Mouse (Mus musculus): ENCODE results near the gene Taok1.
"Not testable (repeated sequence)": the region's sequence is repeated elsewhere in the genome, so short reads cannot be mapped to it uniquely, and the experiment has no call there.

DNA sequence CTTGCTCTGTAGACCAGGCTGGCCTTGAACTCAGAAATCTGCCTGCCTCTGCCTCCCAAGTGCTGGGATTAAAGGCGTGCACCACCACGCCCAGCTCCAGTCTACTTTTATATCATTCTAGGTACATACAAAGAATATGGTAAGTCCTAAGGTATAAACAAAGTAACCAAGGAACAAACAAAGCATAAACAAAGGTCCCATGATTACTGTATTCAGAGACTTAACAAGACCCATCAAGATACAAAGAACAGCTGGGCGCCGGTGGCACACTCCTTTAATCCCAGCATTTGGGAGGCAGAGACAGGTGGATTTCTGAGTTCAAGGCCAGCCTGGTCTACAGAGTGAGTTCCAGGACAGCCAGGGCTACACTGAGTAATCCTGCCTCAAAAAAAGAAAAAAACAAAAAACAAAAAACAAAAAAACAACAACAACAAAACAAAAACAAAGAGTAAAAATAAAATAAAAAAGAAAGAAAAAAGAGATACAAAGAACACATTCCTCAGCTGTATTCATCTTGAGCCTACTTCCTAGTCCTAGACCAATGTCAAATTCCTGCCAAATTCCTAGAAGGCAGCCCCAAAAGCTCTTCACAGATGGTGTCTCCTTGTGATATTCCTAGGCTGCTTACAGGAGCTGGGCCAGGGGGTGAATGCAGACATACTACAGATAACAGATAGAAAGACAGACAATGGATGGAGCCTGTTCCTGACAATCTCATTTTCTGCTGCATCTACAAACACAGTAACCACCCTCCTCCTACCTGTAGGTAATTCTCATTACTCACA, 46.0 kb upstream of the Taok1 start:
- not testable (repeated sequence) for TF ChIP-seq POLR2A (IDR thresholded peaks at IDR 0.05; ENCODE audit: low read depth, low read length); CTCF (conservative IDR thresholded peaks at IDR 0.05; ENCODE audit: insufficient read depth, insufficient read length, low read depth, low read length)
